Mouse (Mus musculus): ENCODE data around the gene Nlrx1. TPM values are rescaled to one million over a fixed set of nuclear protein-coding genes. Genes with fewer than 3 reads are reported as not detected.

Nlrx1 gene
- polyA plus RNA-seq, 1 experiment = 6.6 TPM

GRCm38 (mm10) chr9:44253441-44253840 lies 15.0 kb downstream of the Nlrx1 start:
- H3K4me1 ChIP-seq (ENCODE audit: control insufficient read depth, insufficient read depth, low read length) = peaks cover 15% of the 10 kb centered on the region
- no peak overlapping the region for H3K27ac ChIP-seq (ENCODE audit: insufficient read depth, low read depth, low read length)
- TF ChIP-seq CTCF (IDR thresholded peaks at IDR 0.05; ENCODE audit: low read depth, low read length) (no peak), POLR2A (IDR thresholded peaks at IDR 0.05; ENCODE audit: borderline replicate concordance, low read depth, low read length) (no peak)
- H3K4me3 ChIP-seq (ENCODE audit: insufficient read depth, low read length) = no peak overlapping the region

- peaks cover 8% of the 10 kb centered on the region for H3K4me1 ChIP-seq (ENCODE audit: control insufficient read depth, insufficient read depth, low read length)
- no peak within 1 kb of the TSS for H3K27ac ChIP-seq (ENCODE audit: insufficient read depth, low read depth, low read length)
- H3K4me3 ChIP-seq (ENCODE audit: insufficient read depth, low read length) = no peak within 1 kb of the TSS
- TF ChIP-seq POLR2A (IDR thresholded peaks at IDR 0.05; ENCODE audit: borderline replicate concordance, low read depth, low read length) = no peak
- TF ChIP-seq CTCF (IDR thresholded peaks at IDR 0.05; ENCODE audit: low read depth, low read length) = no peak
Observed at GRCm38 (mm10) chr9:44251314-44251713, 17.1 kb downstream of the Nlrx1 start, which contains the start of gene Pdzd3. TSS of gene Pdzd3 (minus strand) at chr9:44251471.

- no peak for TF ChIP-seq POLR2A (IDR thresholded peaks at IDR 0.05; ENCODE audit: borderline replicate concordance, low read depth, low read length)
- TF ChIP-seq CTCF (IDR thresholded peaks at IDR 0.05; ENCODE audit: low read depth, low read length) = no peak
- H3K27ac ChIP-seq (ENCODE audit: insufficient read depth, low read depth, low read length) = no peak overlapping the region
- H3K4me1 ChIP-seq (ENCODE audit: control insufficient read depth, insufficient read depth, low read length) = peaks cover 5% of the 10 kb centered on the region
- H3K4me3 ChIP-seq (ENCODE audit: insufficient read depth, low read length) = no peak overlapping the region
Observed at GRCm38 (mm10) chr9:44250445-44250844, 18.0 kb downstream of the Nlrx1 start.

GRCm38 (mm10) chr9:44249181-44250146 lies 18.9 kb downstream of the Nlrx1 start:
- Histone ChIP-seq H3K4me3 (ENCODE audit: insufficient read depth, low read length) (no peak overlapping the region), H3K4me1 (ENCODE audit: control insufficient read depth, insufficient read depth, low read length) (0 out of 2 replicates have a peak, but pooled peaks cover 2% of the 10 kb centered on the region), H3K27ac (ENCODE audit: insufficient read depth, low read depth, low read length) (no peak overlapping the region)
- peak; percentile 10; the same call in 1 of the 2 replicates for TF ChIP-seq CTCF (IDR thresholded peaks at IDR 0.05; ENCODE audit: low read depth, low read length)
- TF ChIP-seq POLR2A (IDR thresholded peaks at IDR 0.05; ENCODE audit: borderline replicate concordance, low read depth, low read length) = no peak

GRCm38 (mm10) chr9:44247907-44248306 lies 20.5 kb downstream of the Nlrx1 start:
- 0 out of 2 replicates have a peak, but pooled peaks cover 2% of the 10 kb centered on the region for H3K4me1 ChIP-seq (ENCODE audit: control insufficient read depth, insufficient read depth, low read length)
- H3K27ac ChIP-seq (ENCODE audit: insufficient read depth, low read depth, low read length) = no peak overlapping the region
- TF ChIP-seq CTCF (IDR thresholded peaks at IDR 0.05; ENCODE audit: low read depth, low read length) = no peak
- no peak overlapping the region for H3K4me3 ChIP-seq (ENCODE audit: insufficient read depth, low read length)

GRCm38 (mm10) chr9:44243621-44244020 lies 24.8 kb downstream of the Nlrx1 start:
- TF ChIP-seq POLR2A (IDR thresholded peaks at IDR 0.05; ENCODE audit: borderline replicate concordance, low read depth, low read length) (no peak), CTCF (IDR thresholded peaks at IDR 0.05; ENCODE audit: low read depth, low read length) (no peak)
- H3K4me3 ChIP-seq (ENCODE audit: insufficient read depth, low read length) = no peak overlapping the region
- 0 out of 2 replicates have a peak, but pooled peaks cover 2% of the 10 kb centered on the region for H3K4me1 ChIP-seq (ENCODE audit: control insufficient read depth, insufficient read depth, low read length)
- no peak overlapping the region for H3K27ac ChIP-seq (ENCODE audit: insufficient read depth, low read depth, low read length)

- H3K4me3 ChIP-seq (ENCODE audit: insufficient read depth, low read length) = no peak overlapping the region
- peaks cover 11% of the 10 kb centered on the region for H3K4me1 ChIP-seq (ENCODE audit: control insufficient read depth, insufficient read depth, low read length)
- no peak overlapping the region for H3K27ac ChIP-seq (ENCODE audit: insufficient read depth, low read depth, low read length)
- TF ChIP-seq POLR2A (IDR thresholded peaks at IDR 0.05; ENCODE audit: borderline replicate concordance, low read depth, low read length) (no peak), CTCF (IDR thresholded peaks at IDR 0.05; ENCODE audit: low read depth, low read length) (no peak)
Observed at GRCm38 (mm10) chr9:44241418-44241817, 27.0 kb downstream of the Nlrx1 start.

GRCm38 (mm10) chr9:44240911-44241310 lies 27.5 kb downstream of the Nlrx1 start:
- H3K27ac ChIP-seq (ENCODE audit: insufficient read depth, low read depth, low read length) = no peak overlapping the region
- TF ChIP-seq POLR2A (IDR thresholded peaks at IDR 0.05; ENCODE audit: borderline replicate concordance, low read depth, low read length) = no peak
- no peak for TF ChIP-seq CTCF (IDR thresholded peaks at IDR 0.05; ENCODE audit: low read depth, low read length)
- no peak overlapping the region for H3K4me3 ChIP-seq (ENCODE audit: insufficient read depth, low read length)
- peaks cover 14% of the 10 kb centered on the region for H3K4me1 ChIP-seq (ENCODE audit: control insufficient read depth, insufficient read depth, low read length)

GRCm38 (mm10) chr9:44240399-44240798 lies 28.0 kb downstream of the Nlrx1 start, which contains the start of gene Ccdc153:
TSS of gene Ccdc153 (plus strand) at chr9:44240676.
- H3K27ac ChIP-seq (ENCODE audit: insufficient read depth, low read depth, low read length) = no peak within 1 kb of the TSS
- H3K4me1 ChIP-seq (ENCODE audit: control insufficient read depth, insufficient read depth, low read length) = peaks cover 19% of the 10 kb centered on the region
- TF ChIP-seq POLR2A (IDR thresholded peaks at IDR 0.05; ENCODE audit: borderline replicate concordance, low read depth, low read length) (no peak), CTCF (IDR thresholded peaks at IDR 0.05; ENCODE audit: low read depth, low read length) (no peak)
- H3K4me3 ChIP-seq (ENCODE audit: insufficient read depth, low read length) = no peak within 1 kb of the TSS

GRCm38 (mm10) chr9:44239447-44239846 lies 29.0 kb downstream of the Nlrx1 start:
- H3K4me1 ChIP-seq (ENCODE audit: control insufficient read depth, insufficient read depth, low read length) = peaks cover 21% of the 10 kb centered on the region
- H3K27ac ChIP-seq (ENCODE audit: insufficient read depth, low read depth, low read length) = no peak overlapping the region
- no peak overlapping the region for H3K4me3 ChIP-seq (ENCODE audit: insufficient read depth, low read length)
- TF ChIP-seq CTCF (IDR thresholded peaks at IDR 0.05; ENCODE audit: low read depth, low read length) (peak; percentile 95), POLR2A (IDR thresholded peaks at IDR 0.05; ENCODE audit: borderline replicate concordance, low read depth, low read length) (no peak)

Data from bone marrow macrophage, adult 2 months (primary cell).